14 mouse cellular contexts compared by ENCODE assay signal in the genomic region with DNA sequence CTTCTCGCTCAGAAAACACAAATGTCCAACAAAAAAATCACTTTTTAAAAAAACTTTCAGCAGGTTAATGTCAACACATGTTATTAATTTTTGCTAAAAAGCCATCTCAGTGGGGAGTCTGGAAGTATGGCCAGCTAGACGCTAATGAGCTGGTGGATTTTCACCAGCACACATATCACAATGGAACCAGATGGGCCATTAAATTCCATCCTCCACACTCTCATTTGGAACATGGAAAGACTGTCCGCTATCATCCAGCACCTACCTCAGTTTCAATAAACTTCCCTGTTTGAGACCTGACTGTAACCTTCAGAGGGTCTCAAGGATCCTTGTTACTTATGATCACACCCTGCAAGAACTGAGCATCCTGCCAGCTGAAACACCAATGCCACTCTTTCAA.
"Had no signal": no experiment of that assay in that cellular context is flagged by ENCODE, and none has a peak within 500 bp of the region (broad histone marks: within the 10 kb centered on the region; RNA-seq: fewer than 3 reads in every experiment).

No protein-coding gene starts in this region.

- H3K36me3 ChIP-seq: midbrain, embryonic 10.5 days; neural tube, embryonic 15.5 days had no signal

- H3K9ac ChIP-seq: liver, embryonic 14.5 days; neural tube, embryonic 15.5 days had no signal

- DNase-seq: kidney, adult 9 months; kidney, postnatal 36 days; lung, adult 18-20 months; lung, postnatal 36 days; midbrain, embryonic 14.5 days; right cerebral cortex, adult 18-20 months; right cerebral cortex, postnatal 25 days; thymus, adult 18-20 months; thymus, postnatal 14 days had no signal

- H3K27me3 ChIP-seq: neural tube, embryonic 15.5 days had no signal

- H3K4me1 ChIP-seq: midbrain, embryonic 10.5 days; neural tube, embryonic 15.5 days had no signal

- H3K9me3 ChIP-seq: midbrain, embryonic 10.5 days; neural tube, embryonic 15.5 days had no signal

- H3K27ac ChIP-seq: kidney, postnatal 0 days; liver, embryonic 14.5 days; midbrain, embryonic 10.5 days; neural tube, embryonic 15.5 days had no signal

- H3K4me2 ChIP-seq: neural tube, embryonic 15.5 days had no signal

- H3K4me3 ChIP-seq: midbrain, embryonic 10.5 days; myocyte; neural tube, embryonic 15.5 days had no signal
